ENCODE assay signal across 13 mouse cellular contexts in the genomic region with DNA sequence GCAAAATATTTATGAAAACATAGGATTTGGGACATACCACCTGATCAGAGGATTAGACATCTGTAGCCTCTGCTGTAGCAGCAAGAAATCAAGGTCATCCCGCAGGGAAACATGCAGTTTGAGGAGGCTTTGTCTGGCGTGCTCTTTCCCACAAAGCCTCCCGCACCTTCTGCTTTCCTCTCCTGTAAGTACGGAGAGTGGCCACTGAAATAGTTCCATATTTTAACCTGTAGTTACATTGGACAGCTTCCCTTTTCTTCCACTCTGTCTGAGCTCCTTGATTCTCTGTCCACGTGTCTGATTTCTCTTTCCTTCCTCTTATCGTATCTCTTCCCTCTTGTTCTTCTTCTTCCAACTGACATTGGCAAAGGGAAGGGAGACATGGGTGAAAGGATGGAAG. TPM values are rescaled to one million over a fixed set of nuclear protein-coding genes. Genes with fewer than 3 reads are reported as not detected.
"Had no signal": no experiment of that assay in that cellular context is flagged by ENCODE, and none has a peak within 500 bp of the region (broad histone marks: within the 10 kb centered on the region; RNA-seq: fewer than 3 reads in every experiment).

No protein-coding gene starts in this region.

- H3K9me3 ChIP-seq: kidney, embryonic 15.5 days; limb, embryonic 13.5 days; midbrain, embryonic 13.5 days had no signal

- H3K36me3 ChIP-seq: kidney, embryonic 15.5 days; limb, embryonic 13.5 days; midbrain, embryonic 13.5 days had no signal

- H3K4me1 ChIP-seq: kidney, embryonic 15.5 days; limb, embryonic 13.5 days; midbrain, embryonic 13.5 days had no signal

- H3K4me3 ChIP-seq: kidney, embryonic 15.5 days; limb, embryonic 13.5 days; midbrain, embryonic 13.5 days had no signal

- H3K27me3 ChIP-seq: kidney, embryonic 15.5 days; limb, embryonic 13.5 days; midbrain, embryonic 13.5 days had no signal

- H3K27ac ChIP-seq: kidney, embryonic 15.5 days; limb, embryonic 13.5 days; macrophage; midbrain, embryonic 13.5 days; stomach, postnatal 0 days had no signal

- ATAC-seq: intestine, embryonic 16.5 days; midbrain, embryonic 13.5 days had no signal

- DNase-seq: kidney, adult 2 months; kidney, postnatal 14 days; left cerebral cortex, postnatal 4 days; lung, embryonic 14.5 days; lung, postnatal 14 days; thymus, postnatal 4 days had no signal

- H3K9ac ChIP-seq: kidney, embryonic 15.5 days; limb, embryonic 13.5 days; lung, embryonic 14.5 days; midbrain, embryonic 13.5 days had no signal

- H3K4me2 ChIP-seq: kidney, embryonic 15.5 days; limb, embryonic 13.5 days; liver, embryonic 11.5 days; lung, embryonic 14.5 days; midbrain, embryonic 13.5 days had no signal

RNA-seq across cellular contexts. Expression of a gene that starts 20.8 kb away (rescaled TPM):
- polyA plus RNA-seq: macrophage had no signal
